Mouse (Mus musculus) CH12.LX (cell line): ENCODE measurements at regions not wholly inside any gene's neighbourhood (a gene's known extent, or its start where the extent isn't known, plus 50 kb on each side); places are given as distances from the start of the nearest gene placed in this dataset.
A peak's percentile ranks its signal among the peaks of the same experiment; 100 is the strongest.

Experiments used
- DNase-seq: peaks from one replicate; pipeline ENCODE4 v3.0.0-alpha.2; 2013; ENCODE audit errors: extremely low read depth
- H3K27ac ChIP-seq: 2 replicates; pipeline ENCODE4 v1.5.1; 2012; ENCODE audit warnings: low read depth, mild to moderate bottlenecking, control low read depth, moderate library complexity; ENCODE audit not compliant: insufficient read depth
- H3K27me3 ChIP-seq: replicated peaks from 2 replicates; pipeline ENCODE3; 2012; ENCODE audit warnings: inconsistent platforms
- H3K36me3 ChIP-seq, 2 experiments: replicated peaks in 1 of 2; 2 replicates each; pipeline versions ENCODE3 to v1.6.1; 2012; ENCODE audit warnings: inconsistent platforms in 1 of 2, low read length in 1 of 2, mild to moderate bottlenecking in 1 of 2, mixed read lengths in 1 of 2, moderate library complexity in 1 of 2; ENCODE audit not compliant: control insufficient read depth in 1 of 2, insufficient read depth in 1 of 2
- H3K4me1 ChIP-seq, 2 experiments: 2 replicates each; pipeline ENCODE4 v1.6.1; 2012; ENCODE audit warnings: inconsistent platforms in 1 of 2, moderate library complexity in 1 of 2; ENCODE audit not compliant: insufficient read depth in 2 of 2, control insufficient read depth in 1 of 2
- H3K4me2 ChIP-seq: 2 replicates; pipeline ENCODE4 v1.6.1; 2012; ENCODE audit warnings: low read depth, mild to moderate bottlenecking, control low read depth; ENCODE audit not compliant: poor library complexity, insufficient read depth, severe bottlenecking
- H3K4me3 ChIP-seq, 3 experiments: fragments of 150-350 bp in 1 of 3; sonication (generic) in 1 of 3; replicated peaks in 1 of 3; 2 replicates each; pipeline versions ENCODE3 to v1.5.1; 2011 to 2012; ENCODE audit warnings: low read depth in 2 of 3, low read length in 2 of 3, mild to moderate bottlenecking in 2 of 3, moderate library complexity in 2 of 3, control low read depth in 1 of 3, improper control_type of control experiment in 1 of 3, inconsistent platforms in 1 of 3, mixed read lengths in 1 of 3; ENCODE audit not compliant: poor library complexity in 1 of 3
- H3K79me2 ChIP-seq: replicated peaks from 2 replicates; pipeline ENCODE4 v1.6.1; 2012; ENCODE audit warnings: mild to moderate bottlenecking, moderate library complexity; ENCODE audit not compliant: control insufficient read depth, poor library complexity, insufficient read depth, severe bottlenecking; ENCODE audit errors: extremely low read depth
- H3K9ac ChIP-seq: 2 replicates; pipeline ENCODE4 v1.6.1; 2012; ENCODE audit warnings: low read depth, mild to moderate bottlenecking, control low read depth, moderate library complexity; ENCODE audit not compliant: insufficient read depth
- H3K9me3 ChIP-seq: replicated peaks from 2 replicates; pipeline ENCODE3; 2012; ENCODE audit warnings: low read length, inconsistent platforms, mixed read lengths
- BHLHE40 ChIP-seq: IDR thresholded peaks from 2 replicates; pipeline ENCODE4 v1.6.1; 2011; ENCODE audit warnings: mild to moderate bottlenecking, low read depth, low read length, improper control_type of control experiment
- CHD2 ChIP-seq: IDR thresholded peaks from 2 replicates; pipeline ENCODE4 v1.6.1; 2011; ENCODE audit warnings: low read length, improper control_type of control experiment
- E2F4 ChIP-seq: IDR thresholded peaks from 2 replicates; pipeline ENCODE4 v1.6.1; 2011; ENCODE audit warnings: low read depth, low read length, improper control_type of control experiment; ENCODE audit not compliant: insufficient replicate concordance
- EP300 ChIP-seq: IDR thresholded peaks from 2 replicates; pipeline ENCODE4 v1.6.1; 2011; ENCODE audit warnings: low read length, improper control_type of control experiment
- ETS1 ChIP-seq: conservative IDR thresholded peaks from 2 replicates; pipeline ENCODE4 v1.6.1; 2012; ENCODE audit warnings: low read depth, mild to moderate bottlenecking, inconsistent platforms, low read length, improper control_type of control experiment, moderate library complexity
- GABPA ChIP-seq: IDR thresholded peaks from 2 replicates; pipeline ENCODE4 v1.6.1; 2012; ENCODE audit warnings: low read depth, low read length, improper control_type of control experiment, inconsistent platforms; ENCODE audit not compliant: insufficient replicate concordance
- HCFC1 ChIP-seq: IDR thresholded peaks from 2 replicates; pipeline ENCODE4 v1.6.1; 2012; ENCODE audit warnings: low read depth, mild to moderate bottlenecking, inconsistent platforms, low read length, improper control_type of control experiment
- IRF4 ChIP-seq: IDR thresholded peaks from 2 replicates; pipeline ENCODE4 v1.6.1; 2014; ENCODE audit warnings: low read depth, mild to moderate bottlenecking, inconsistent platforms, low read length, improper control_type of control experiment
- JUN ChIP-seq: IDR thresholded peaks from 2 replicates; pipeline ENCODE4 v1.6.1; 2011; ENCODE audit warnings: low read depth, mild to moderate bottlenecking, low read length, improper control_type of control experiment, moderate library complexity; ENCODE audit not compliant: insufficient read depth
- KAT2A ChIP-seq: IDR thresholded peaks from 2 replicates; pipeline ENCODE4 v1.6.1; 2012; ENCODE audit warnings: low read length, improper control_type of control experiment, inconsistent platforms; ENCODE audit not compliant: insufficient replicate concordance
- MAFK ChIP-seq: IDR thresholded peaks from 2 replicates; pipeline ENCODE4 v1.6.1; 2011; ENCODE audit warnings: low read length, improper control_type of control experiment; ENCODE audit not compliant: insufficient replicate concordance
- MAX ChIP-seq: IDR thresholded peaks from 2 replicates; pipeline ENCODE4 v1.6.1; 2011; ENCODE audit warnings: low read length, improper control_type of control experiment
- MAZ ChIP-seq: IDR thresholded peaks from 2 replicates; pipeline ENCODE4 v1.6.1; 2012; ENCODE audit warnings: low read depth, mild to moderate bottlenecking, inconsistent platforms, low read length, improper control_type of control experiment, moderate library complexity
- MEF2A ChIP-seq: IDR thresholded peaks from 2 replicates; pipeline ENCODE4 v1.6.1; 2014; ENCODE audit warnings: low read depth, mild to moderate bottlenecking, inconsistent platforms, low read length, improper control_type of control experiment, borderline replicate concordance
- MXI1 ChIP-seq: IDR thresholded peaks from 2 replicates; pipeline ENCODE4 v1.6.1; 2011; ENCODE audit warnings: mild to moderate bottlenecking, low read depth, low read length, improper control_type of control experiment
- MYC ChIP-seq: IDR thresholded peaks from 2 replicates; pipeline ENCODE4 v1.6.1; 2011; ENCODE audit warnings: low read depth, mild to moderate bottlenecking, improper control_type of control experiment, low read length
- NELFE ChIP-seq: IDR thresholded peaks from 2 replicates; pipeline ENCODE4 v1.6.1; 2011; ENCODE audit warnings: low read depth, low read length, improper control_type of control experiment
- NRF1 ChIP-seq: IDR thresholded peaks from 2 replicates; pipeline ENCODE4 v1.6.1; 2014; ENCODE audit warnings: low read depth, mild to moderate bottlenecking, inconsistent platforms, low read length, improper control_type of control experiment, moderate library complexity
- PAX5 ChIP-seq: IDR thresholded peaks from 2 replicates; pipeline ENCODE4 v1.6.1; 2012; ENCODE audit warnings: low read length, inconsistent platforms, mixed read lengths
- RCOR1 ChIP-seq: conservative IDR thresholded peaks from 2 replicates; pipeline ENCODE4 v1.6.1; 2012; ENCODE audit warnings: low read depth, mild to moderate bottlenecking, inconsistent platforms, low read length, improper control_type of control experiment
- SIN3A ChIP-seq: IDR thresholded peaks from 2 replicates; pipeline ENCODE4 v1.6.1; 2012; ENCODE audit warnings: low read length, improper control_type of control experiment, inconsistent platforms
- TCF12 ChIP-seq: IDR thresholded peaks from 2 replicates; pipeline ENCODE4 v1.6.1; 2014; ENCODE audit warnings: low read depth, mild to moderate bottlenecking, inconsistent platforms, low read length, improper control_type of control experiment
- UBTF ChIP-seq: IDR thresholded peaks from 2 replicates; pipeline ENCODE4 v1.6.1; 2012; ENCODE audit warnings: low read depth, mild to moderate bottlenecking, inconsistent platforms, low read length, improper control_type of control experiment, moderate library complexity
- USF1 ChIP-seq: IDR thresholded peaks from 2 replicates; pipeline ENCODE4 v1.6.1; 2014; ENCODE audit warnings: low read depth, mild to moderate bottlenecking, inconsistent platforms, low read length, improper control_type of control experiment
- USF2 ChIP-seq: conservative IDR thresholded peaks from 2 replicates; pipeline ENCODE4 v1.6.1; 2011; ENCODE audit warnings: low read depth, low read length, improper control_type of control experiment
- ZKSCAN1 ChIP-seq: IDR thresholded peaks from 2 replicates; pipeline ENCODE4 v1.6.1; 2012; ENCODE audit warnings: low read depth, inconsistent platforms, low read length, improper control_type of control experiment, borderline replicate concordance
- ZMIZ1 ChIP-seq: IDR thresholded peaks from 2 replicates; pipeline ENCODE4 v1.6.1; 2012; ENCODE audit warnings: low read depth, mild to moderate bottlenecking, inconsistent platforms, low read length, improper control_type of control experiment
- dilution Hi-C: fragments of 300-500 bp; cut with MboI; formaldehyde crosslinking; loops from 2 replicates; pipeline ENCODE4 v1.14.3; 2020; ENCODE audit warnings: low sequenced_read_pairs; ENCODE audit not compliant: extremely low pct_unique_long_range_greater_than_20kb, extremely low pct_ligation_motif_present
- in situ Hi-C: fragments of 300-500 bp; cut with MboI; formaldehyde crosslinking; loops from 3 replicates; pipeline ENCODE4 v1.14.3; 2019; ENCODE audit warnings: low sequenced_read_pairs, low pct_ligation_motif_present, low pct_unique_long_range_greater_than_20kb, mixed read lengths

DNA sequence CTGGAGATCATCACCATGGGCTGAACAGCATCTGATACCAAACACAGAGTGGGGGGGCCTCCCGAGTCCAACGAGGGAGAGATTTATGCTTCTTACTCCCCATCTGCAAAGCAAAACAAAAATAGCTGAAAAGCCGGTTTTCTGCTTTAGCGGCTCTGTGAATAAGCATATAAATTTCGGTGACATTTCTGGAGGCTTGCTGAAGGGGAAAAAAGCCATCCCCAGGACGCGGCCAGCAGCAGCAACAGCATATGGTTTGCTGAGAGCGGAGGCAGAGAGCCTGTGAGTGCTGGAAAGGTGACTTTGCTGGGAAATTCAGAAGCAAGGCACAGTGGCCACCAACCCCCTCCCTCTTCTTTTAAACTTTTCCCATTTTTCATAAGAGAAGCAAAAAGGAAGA is 197.7 kb downstream of the H2al1j start:
- Histone ChIP-seq H3K36me3 (no peaks in the 10 kb centered on the region), H3K79me2 (no peaks in the 10 kb centered on the region)
- dilution Hi-C loops: no loop called here
- TF ChIP-seq EP300: no peak
- no peak for TF ChIP-seq MEF2A
- no peak for TF ChIP-seq BHLHE40
- no peak for TF ChIP-seq MAZ
- TF ChIP-seq RCOR1: no peak
- no peak for TF ChIP-seq MXI1
- TF ChIP-seq JUN: no peak
- no peak for TF ChIP-seq HCFC1
- TF ChIP-seq NRF1: no peak
- no peak for TF ChIP-seq TCF12
- no peak for TF ChIP-seq IRF4
- no peak for TF ChIP-seq USF2
- TF ChIP-seq UBTF: no peak
- TF ChIP-seq ZKSCAN1: no peak
- no peak for TF ChIP-seq ZMIZ1
- TF ChIP-seq SIN3A: no peak
- no peak for TF ChIP-seq MYC
- TF ChIP-seq, all 38 proteins: peak for 0
- Histone ChIP-seq H3K27ac (no peak overlapping the region), H3K9ac (peak overlapping the region; percentile 26; the same call in 1 of the 2 replicates), H3K27me3 (no peaks in the 10 kb centered on the region), H3K4me2 (peak overlapping the region; percentile 56; the same call in 1 of the 2 replicates), H3K9me3 (no peaks in the 10 kb centered on the region), H3K4me1 (no peaks in the 10 kb centered on the region), H3K4me3 (peak overlapping the region in 1 of 3 experiments; percentile 41)
- in situ Hi-C loops: no loop called here
- no peak for DNase-seq

DNA sequence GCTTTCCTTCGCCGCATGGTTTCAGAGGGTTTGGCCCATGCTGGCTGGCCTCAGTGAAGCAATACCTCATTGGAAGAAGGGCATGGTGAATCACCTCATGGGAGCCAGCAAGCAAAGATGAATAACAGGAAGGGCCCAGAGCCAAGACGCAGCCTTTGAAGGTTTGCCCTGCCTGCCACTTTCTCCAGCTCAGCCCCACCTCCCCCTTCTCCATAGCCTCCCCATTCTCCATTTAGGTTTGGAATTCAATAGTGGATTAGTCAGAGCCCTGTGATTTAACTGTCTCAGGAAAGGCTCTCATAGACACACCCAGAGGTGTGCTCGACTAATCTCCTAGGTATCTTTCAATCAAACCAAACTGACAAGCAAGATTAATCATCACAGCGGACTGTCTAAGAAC is 201.0 kb downstream of the H2al1j start:
- Histone ChIP-seq H3K27ac (no peak overlapping the region), H3K4me1 (no peaks in the 10 kb centered on the region), H3K9me3 (no peaks in the 10 kb centered on the region), H3K4me3 (no peak overlapping the region), H3K79me2 (no peaks in the 10 kb centered on the region), H3K27me3 (no peaks in the 10 kb centered on the region), H3K9ac (no peak overlapping the region), H3K36me3 (no peaks in the 10 kb centered on the region), H3K4me2 (no peak overlapping the region)
- dilution Hi-C loops: no loop called here
- in situ Hi-C loops: no loop called here
- TF ChIP-seq ETS1 (no peak), MAX (no peak), E2F4 (no peak), MYC (no peak), MAFK (no peak), PAX5 (no peak), GABPA (no peak), JUN (no peak), KAT2A (no peak), NELFE (no peak), CHD2 (no peak), BHLHE40 (no peak), USF1 (no peak)
- DNase-seq: no peak
